Mouse (Mus musculus): Measurements from ENCODE around the gene Ptgfrn.

DNA sequence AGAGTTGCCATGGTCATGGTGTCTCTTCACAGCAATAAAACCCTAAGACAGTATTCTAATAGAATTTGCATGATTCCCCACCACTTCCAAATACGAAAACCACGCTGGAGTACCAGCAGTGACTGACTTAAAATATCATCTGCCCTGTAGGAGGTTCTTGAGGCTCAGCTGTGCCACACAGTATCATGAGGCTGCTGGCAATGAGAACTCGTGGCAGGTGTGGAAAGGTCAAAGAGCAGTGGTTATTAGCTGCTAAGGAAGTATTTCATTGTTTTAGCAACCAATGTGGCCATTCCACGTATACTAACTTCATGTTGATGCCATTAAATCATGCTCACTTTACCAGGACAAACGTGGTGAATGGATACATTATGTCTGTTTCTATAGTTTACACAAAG lies 98.9 kb downstream of the Ptgfrn start:
- TF ChIP-seq POLR2A (IDR thresholded peaks at IDR 0.05; ENCODE audit: low read depth, low read length) = no peak
- no peak for TF ChIP-seq CTCF (conservative IDR thresholded peaks at IDR 0.05; ENCODE audit: insufficient read depth, insufficient read length, low read depth, low read length)
